Mouse (Mus musculus) stomach, postnatal 0 days (tissue): ENCODE data around the gene Icam5.

ENCODE experiments used
- CTCF ChIP-seq: IDR thresholded peaks from 2 replicates; pipeline ENCODE4 v1.5.1; 2016; ENCODE audit warnings: antibody characterized with exemption, low read depth, mild to moderate bottlenecking, moderate library complexity
- EP300 ChIP-seq: optimal IDR thresholded peaks from 2 replicates; pipeline ENCODE3; 2016; ENCODE audit warnings: antibody characterized with exemption

DNA sequence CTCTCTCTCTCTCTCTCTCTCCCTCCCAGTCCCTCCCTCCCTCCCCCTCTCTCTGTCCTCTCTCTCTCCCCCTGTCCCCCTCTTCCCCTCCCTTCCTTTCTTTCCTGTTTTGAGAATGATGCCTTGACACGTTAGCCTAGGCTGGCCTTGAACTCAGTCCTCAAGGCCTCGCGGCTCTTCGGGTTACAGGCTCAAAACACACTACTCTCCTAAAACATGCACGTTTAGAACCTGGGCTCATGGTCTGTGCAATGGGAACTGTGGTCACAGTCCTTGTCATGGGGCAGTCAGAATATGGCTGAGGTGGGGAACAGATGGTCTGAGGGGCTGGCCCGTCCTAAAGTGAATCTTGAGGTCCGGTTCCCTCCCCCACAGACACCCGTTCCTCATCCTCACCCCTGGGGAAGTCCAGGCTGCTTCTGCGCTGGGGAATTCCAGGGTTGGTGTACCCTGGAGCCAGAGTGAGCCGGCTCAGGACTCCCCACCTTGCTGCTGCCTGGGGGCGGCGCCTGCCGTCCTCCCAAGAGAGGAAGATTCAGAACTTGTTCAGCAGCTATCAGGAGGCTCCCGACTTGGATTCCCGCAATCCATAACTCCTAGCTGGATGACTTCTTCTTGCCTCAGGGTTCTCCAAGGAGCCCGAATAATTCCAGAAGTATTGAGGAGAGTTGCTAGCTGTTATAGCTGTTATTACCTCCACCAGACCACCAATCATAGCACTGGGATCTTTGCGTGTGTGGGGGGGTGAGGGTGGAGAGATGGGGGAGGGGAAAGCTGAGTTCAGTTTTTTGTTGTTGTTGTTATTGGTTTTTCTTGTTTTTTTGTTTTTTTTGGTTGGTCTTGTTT, 15.3 kb upstream of the Icam5 start:
- TF ChIP-seq CTCF: no peak
- no peak for TF ChIP-seq EP300
